Mouse (Mus musculus) limb, embryonic 13.5 days (tissue): ENCODE results near the gene Rassf3. TPM values are rescaled to one million over a fixed set of nuclear protein-coding genes. Genes with fewer than 3 reads are reported as not detected.

Experiments used
- ATAC-seq: fragments of 200-750 bp; cut with Nextera tagmentation; 2 replicates; pipeline ENCODE4 v1.8.0; 2017; ENCODE audit warnings: low read depth, moderate number of reproducible peaks, moderate TSS enrichment; ENCODE audit not compliant: low FRiP score
- H3K27ac ChIP-seq: fragments of 300-500 bp; sonication (generic); 2 replicates; pipeline ENCODE4 v1.5.1; 2015; ENCODE audit warnings: inconsistent platforms, mild to moderate bottlenecking, moderate library complexity
- H3K27me3 ChIP-seq: fragments of 300-500 bp; sonication (generic); 2 replicates; pipeline ENCODE4 v1.6.1; 2015; ENCODE audit warnings: mild to moderate bottlenecking, inconsistent platforms
- H3K36me3 ChIP-seq: fragments of 300-500 bp; sonication (generic); 2 replicates; pipeline ENCODE4 v1.6.1; 2015; ENCODE audit warnings: inconsistent platforms, mild to moderate bottlenecking, moderate library complexity
- H3K4me1 ChIP-seq: fragments of 300-500 bp; sonication (generic); 2 replicates; pipeline ENCODE4 v1.6.1; 2015; ENCODE audit warnings: inconsistent platforms
- H3K4me2 ChIP-seq: fragments of 300-500 bp; sonication (generic); replicated peaks from 2 replicates; pipeline ENCODE4 v1.6.1; 2015; ENCODE audit warnings: inconsistent platforms, mild to moderate bottlenecking, moderate library complexity
- H3K4me3 ChIP-seq: fragments of 300-500 bp; sonication (generic); 2 replicates; pipeline ENCODE4 v1.5.1; 2015; ENCODE audit warnings: moderate library complexity, mild to moderate bottlenecking, inconsistent platforms
- H3K9ac ChIP-seq: fragments of 300-500 bp; sonication (generic); 2 replicates; pipeline ENCODE4 v1.6.1; 2015; ENCODE audit warnings: mild to moderate bottlenecking, inconsistent platforms
- H3K9me3 ChIP-seq: fragments of 300-500 bp; sonication (generic); 2 replicates; pipeline ENCODE4 v1.6.1; 2016; ENCODE audit warnings: inconsistent platforms
- WGBS: fragments of 180-500 bp; shearing (Covaris S2); methylation state at CpG from one replicate; pipeline ENCODE4 v1.1.7; 2015; 5-methylcytosine and 5-hydroxymethylcytosine counted together
- polyA plus RNA-seq: library from polyadenylated mRNA; unstranded; fragments of >200 nt; fragmentation: Nextera tagmentation; extraction: Ambion mirVana; gene quantifications from 2 replicates; pipeline ENCODE4 v1.2.1, GENCODE M21; 2015

Gene Rassf3
- polyA plus RNA-seq, 1 experiment from 2014 or later: 18.1 TPM

DNA sequence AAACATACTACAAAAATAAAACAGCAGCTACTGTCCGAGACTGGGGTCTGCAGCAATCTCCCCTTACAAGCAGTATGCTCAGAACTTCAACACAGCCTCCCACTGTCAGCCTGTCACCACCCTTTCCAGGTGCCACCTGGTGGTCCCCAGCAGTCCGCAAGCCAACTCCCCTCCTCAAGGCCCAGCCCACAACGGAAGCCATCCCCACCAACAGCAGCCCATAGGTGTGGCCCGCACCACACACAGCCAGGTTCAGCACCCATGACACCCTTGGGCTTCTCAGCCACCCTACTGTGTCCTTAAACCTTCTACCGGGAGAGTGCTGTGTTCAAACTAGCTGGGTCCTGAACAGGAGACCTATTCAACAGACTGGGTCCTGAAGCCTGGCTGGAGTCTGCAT, 51.1 kb downstream of the Rassf3 start:
- no peaks in the 10 kb centered on the region for H3K36me3 ChIP-seq
- no peak overlapping the region for H3K9ac ChIP-seq
- no peaks in the 10 kb centered on the region for H3K9me3 ChIP-seq
- ATAC-seq: no peak
- peaks cover 89% of the 10 kb centered on the region for H3K4me1 ChIP-seq
- H3K27ac ChIP-seq: no peak overlapping the region
- no peaks in the 10 kb centered on the region for H3K27me3 ChIP-seq
- 78% methylated on average over 5 of the region's 5 CpGs for WGBS
- no peak overlapping the region for H3K4me2 ChIP-seq
- H3K4me3 ChIP-seq: no peak overlapping the region

DNA sequence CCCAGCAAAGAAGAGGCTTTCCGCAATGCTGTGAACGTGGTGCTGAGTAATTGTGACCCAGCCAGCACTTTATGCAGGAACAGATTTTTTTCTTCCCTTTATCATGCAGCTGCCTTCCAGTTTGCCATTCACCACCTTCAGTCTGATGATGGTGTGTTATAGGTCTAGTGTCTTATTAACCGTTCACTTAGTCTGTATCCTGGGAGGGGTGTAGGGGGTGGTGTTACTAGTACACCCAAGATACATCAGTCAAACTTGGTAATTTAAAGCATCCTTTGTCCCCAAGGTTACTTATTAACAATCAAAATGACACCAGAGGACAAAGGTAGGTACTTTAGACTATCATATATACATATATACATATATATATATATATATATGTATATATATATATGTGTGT, 51.7 kb downstream of the Rassf3 start:
- Histone ChIP-seq H3K4me2 (no peak overlapping the region), H3K4me3 (no peak overlapping the region), H3K9ac (no peak overlapping the region), H3K4me1 (peaks cover 89% of the 10 kb centered on the region), H3K27ac (no peak overlapping the region), H3K36me3 (no peaks in the 10 kb centered on the region), H3K9me3 (no peaks in the 10 kb centered on the region), H3K27me3 (no peaks in the 10 kb centered on the region)
- ATAC-seq: no peak
- 80% methylated on average over 3 of the region's 3 CpGs for WGBS

DNA sequence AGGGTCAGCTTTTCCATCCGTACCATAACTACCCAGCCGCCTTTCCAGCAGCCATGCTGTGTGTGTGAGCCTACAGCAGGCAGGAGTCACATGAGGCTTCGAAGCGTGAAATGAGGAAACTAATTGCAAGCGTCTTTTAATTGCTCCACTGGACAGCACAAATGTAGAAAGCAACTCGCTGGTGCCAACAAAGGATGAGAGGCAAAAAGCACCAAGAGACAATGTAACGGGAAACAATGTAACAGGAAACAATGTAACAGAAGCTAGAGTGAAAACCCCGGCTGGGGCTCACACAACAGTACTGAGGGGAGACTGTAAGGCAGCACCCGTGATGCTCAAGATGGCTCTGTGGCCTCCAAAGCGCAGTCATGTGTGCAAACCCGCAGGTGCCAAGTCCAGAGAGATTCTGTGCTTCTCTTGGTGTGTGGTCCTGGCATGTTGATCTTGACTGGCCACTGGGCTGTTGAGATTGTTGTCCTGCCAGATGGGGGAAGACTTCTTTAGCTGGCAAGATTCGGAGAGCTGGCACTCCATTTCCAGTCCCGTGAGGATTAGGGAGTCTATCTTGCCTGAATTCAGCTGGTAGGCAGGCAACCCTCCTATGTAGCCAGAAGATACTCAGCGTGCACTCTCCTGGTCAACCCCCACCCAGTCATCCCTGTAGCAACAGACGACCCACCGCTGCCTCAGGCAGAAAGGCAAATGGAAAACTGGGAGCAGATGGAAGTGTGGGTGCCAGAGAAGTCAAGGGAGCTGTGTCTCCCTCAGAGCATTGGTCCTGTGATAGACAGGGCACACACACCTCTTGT, 52.4 kb downstream of the Rassf3 start:
- Histone ChIP-seq H3K36me3 (no peaks in the 10 kb centered on the region), H3K4me3 (no peak overlapping the region), H3K4me1 (peaks cover 84% of the 10 kb centered on the region), H3K4me2 (no peak overlapping the region), H3K9ac (no peak overlapping the region), H3K27me3 (no peaks in the 10 kb centered on the region), H3K27ac (no peak overlapping the region), H3K9me3 (no peaks in the 10 kb centered on the region)
- WGBS: 77% methylated on average over 16 of the region's 16 CpGs
- no peak for ATAC-seq

DNA sequence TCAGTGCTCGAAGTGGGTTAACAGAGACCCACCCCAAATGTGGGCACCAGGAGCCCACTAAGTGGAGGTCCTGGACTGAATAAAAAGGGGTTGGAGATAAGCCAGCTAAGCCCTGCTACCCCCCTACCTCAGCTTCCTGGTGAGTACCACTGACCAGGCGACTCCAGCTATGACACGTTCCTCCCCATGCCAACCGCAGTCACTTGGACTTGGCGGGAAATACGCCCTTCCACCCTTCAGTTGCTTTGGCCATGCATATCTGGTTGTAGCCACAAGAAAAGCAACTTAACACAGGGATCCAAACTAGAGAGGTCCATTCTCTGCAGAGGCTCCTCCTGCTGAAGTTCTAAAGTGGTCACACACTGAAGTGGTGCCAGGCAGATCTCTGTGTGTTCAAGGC, 53.9 kb downstream of the Rassf3 start:
- no peak overlapping the region for H3K4me2 ChIP-seq
- ATAC-seq: no peak
- no peaks in the 10 kb centered on the region for H3K27me3 ChIP-seq
- no peak overlapping the region for H3K4me3 ChIP-seq
- WGBS: 95% methylated on average over 6 of the region's 6 CpGs
- H3K36me3 ChIP-seq: no peaks in the 10 kb centered on the region
- H3K4me1 ChIP-seq: peaks cover 70% of the 10 kb centered on the region
- H3K9me3 ChIP-seq: no peaks in the 10 kb centered on the region
- no peak overlapping the region for H3K27ac ChIP-seq
- no peak overlapping the region for H3K9ac ChIP-seq

DNA sequence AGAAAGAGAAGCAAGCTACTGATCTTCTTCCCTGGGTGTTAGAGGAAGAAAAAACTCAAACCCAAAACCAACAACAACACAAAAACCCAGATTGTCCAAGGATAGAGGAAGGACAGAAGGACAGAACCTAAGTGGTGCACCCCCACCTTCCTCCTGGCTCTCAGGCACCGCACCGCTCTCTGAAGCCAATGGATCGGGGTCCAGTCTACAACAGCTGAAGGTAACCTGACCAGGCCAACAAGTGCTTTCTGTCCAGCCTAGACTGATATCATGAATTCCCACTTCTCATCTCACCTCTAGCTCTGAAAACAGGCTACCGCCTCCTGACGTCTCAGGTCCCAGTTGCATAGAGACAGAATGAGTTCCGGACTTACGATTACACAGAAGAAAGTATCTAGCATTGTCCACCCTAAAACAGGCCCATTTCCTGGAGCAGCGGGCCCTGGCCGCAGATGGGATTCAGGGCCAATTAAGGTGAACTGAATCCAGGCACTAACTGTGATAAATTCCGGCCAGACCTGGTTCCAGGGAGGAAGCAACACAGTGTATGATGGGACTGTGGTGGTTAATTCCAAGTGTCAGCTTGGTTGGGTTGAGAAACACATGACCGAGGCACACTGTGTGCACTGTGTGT, 54.4 kb downstream of the Rassf3 start:
- WGBS: 82% methylated on average over 11 of the region's 11 CpGs
- Histone ChIP-seq H3K27ac (no peak overlapping the region), H3K9me3 (no peaks in the 10 kb centered on the region), H3K9ac (no peak overlapping the region), H3K4me1 (peaks cover 65% of the 10 kb centered on the region), H3K27me3 (no peaks in the 10 kb centered on the region), H3K4me2 (no peak overlapping the region), H3K36me3 (peaks cover 1% of the 10 kb centered on the region; the same call in 1 of the 2 replicates), H3K4me3 (no peak overlapping the region)
- ATAC-seq: no peak

DNA sequence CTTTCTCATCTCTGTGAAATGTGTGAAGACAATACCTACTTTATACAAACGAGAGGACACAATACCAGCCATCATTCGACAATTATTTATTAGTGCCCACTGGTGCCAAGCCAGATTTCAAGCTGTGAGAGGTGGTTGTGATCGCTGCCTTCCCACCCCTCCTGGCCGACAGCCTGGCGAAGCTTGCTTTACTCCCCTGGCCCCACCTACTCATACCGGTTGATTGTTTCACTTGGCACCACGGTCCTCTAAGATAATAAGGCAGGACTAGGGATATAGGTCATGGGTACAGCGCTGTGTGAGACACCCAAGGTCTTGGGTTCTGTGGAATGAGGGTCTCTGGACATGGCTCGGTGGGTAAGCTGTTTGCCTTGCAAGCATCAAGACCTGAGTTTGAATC, 55.1 kb downstream of the Rassf3 start:
- H3K4me2 ChIP-seq: no peak overlapping the region
- no peak overlapping the region for H3K27ac ChIP-seq
- WGBS: 79% methylated on average over 9 of the region's 9 CpGs
- peaks cover 59% of the 10 kb centered on the region for H3K4me1 ChIP-seq
- no peak for ATAC-seq
- no peak overlapping the region for H3K9ac ChIP-seq
- no peaks in the 10 kb centered on the region for H3K27me3 ChIP-seq
- peaks cover 5% of the 10 kb centered on the region for H3K36me3 ChIP-seq
- H3K4me3 ChIP-seq: no peak overlapping the region
- no peaks in the 10 kb centered on the region for H3K9me3 ChIP-seq

DNA sequence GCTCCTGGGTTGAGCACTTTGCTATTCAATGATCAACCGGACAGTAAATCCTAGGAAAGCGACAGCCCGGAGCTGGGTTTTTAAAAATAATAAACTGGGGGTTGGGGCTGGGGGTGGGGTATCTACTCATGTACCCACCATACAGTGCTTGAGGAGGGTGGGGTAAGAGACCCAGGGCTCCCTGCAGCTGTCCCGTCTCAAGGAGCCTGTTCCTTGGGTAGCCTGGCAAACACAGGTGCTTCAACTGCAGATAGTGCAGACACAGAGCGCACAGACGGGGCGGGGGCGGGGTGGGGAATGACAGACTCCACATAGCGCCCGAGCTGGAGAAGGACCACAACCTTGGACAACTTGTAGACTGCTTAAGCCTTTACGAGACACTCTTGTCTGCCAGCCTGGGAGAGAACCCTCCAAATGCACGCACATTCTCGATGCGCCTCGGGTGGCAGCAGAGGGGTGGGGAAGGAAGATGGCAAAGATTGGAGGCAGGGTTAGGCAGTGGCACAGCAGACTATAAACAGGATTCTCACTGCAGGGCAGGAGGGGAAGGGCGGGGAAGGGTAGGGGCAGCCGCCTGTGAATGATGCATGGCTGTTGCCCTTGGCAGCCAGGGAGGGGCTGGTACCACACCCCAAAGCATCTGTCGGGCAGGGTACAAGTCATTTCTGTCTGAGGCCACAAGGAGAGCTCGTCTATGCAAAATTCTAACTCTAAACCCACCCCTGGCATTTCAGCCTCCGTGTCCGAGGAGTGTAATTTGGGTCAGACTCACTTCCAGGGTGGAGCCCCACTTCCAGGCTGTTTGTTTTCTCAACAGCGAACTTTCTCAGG, 56.3 kb downstream of the Rassf3 start:
- peaks cover 47% of the 10 kb centered on the region for H3K4me1 ChIP-seq
- H3K9me3 ChIP-seq: no peaks in the 10 kb centered on the region
- H3K9ac ChIP-seq: 0 out of 2 replicates have a peak overlapping the region, but pooled peaks have one; percentile 4
- H3K4me3 ChIP-seq: no peak overlapping the region
- no peak for ATAC-seq
- 50% methylated on average over 22 of the region's 22 CpGs for WGBS
- peaks cover 16% of the 10 kb centered on the region for H3K36me3 ChIP-seq
- no peaks in the 10 kb centered on the region for H3K27me3 ChIP-seq
- no peak overlapping the region for H3K27ac ChIP-seq
- no peak overlapping the region; the same call in 1 of the 2 replicates for H3K4me2 ChIP-seq

DNA sequence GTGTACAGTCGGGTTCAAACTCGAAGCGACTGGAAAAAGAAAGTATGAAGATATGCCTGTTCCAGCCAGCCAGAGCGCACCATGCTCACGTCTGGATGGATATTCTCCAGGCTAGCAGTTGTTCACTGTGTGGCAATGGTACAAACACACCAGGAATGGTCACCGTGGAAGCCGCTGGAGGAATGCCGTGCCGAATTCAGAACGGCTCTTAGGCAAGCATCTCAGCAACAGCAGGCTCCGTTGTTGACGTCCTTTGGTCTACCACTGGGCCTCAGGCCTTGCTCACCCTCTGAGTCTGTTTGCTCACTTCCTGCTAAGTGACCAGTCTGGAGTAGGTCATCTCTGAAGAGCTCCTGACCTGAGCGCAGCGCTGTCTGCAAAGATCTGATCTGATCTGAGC, 57.3 kb downstream of the Rassf3 start:
- Histone ChIP-seq H3K27me3 (no peaks in the 10 kb centered on the region), H3K36me3 (peaks cover 27% of the 10 kb centered on the region), H3K9ac (no peak overlapping the region), H3K4me2 (no peak overlapping the region), H3K27ac (no peak overlapping the region), H3K4me1 (peaks cover 41% of the 10 kb centered on the region), H3K9me3 (no peaks in the 10 kb centered on the region), H3K4me3 (no peak overlapping the region)
- WGBS: 90% methylated on average over 14 of the region's 14 CpGs
- no peak for ATAC-seq

DNA sequence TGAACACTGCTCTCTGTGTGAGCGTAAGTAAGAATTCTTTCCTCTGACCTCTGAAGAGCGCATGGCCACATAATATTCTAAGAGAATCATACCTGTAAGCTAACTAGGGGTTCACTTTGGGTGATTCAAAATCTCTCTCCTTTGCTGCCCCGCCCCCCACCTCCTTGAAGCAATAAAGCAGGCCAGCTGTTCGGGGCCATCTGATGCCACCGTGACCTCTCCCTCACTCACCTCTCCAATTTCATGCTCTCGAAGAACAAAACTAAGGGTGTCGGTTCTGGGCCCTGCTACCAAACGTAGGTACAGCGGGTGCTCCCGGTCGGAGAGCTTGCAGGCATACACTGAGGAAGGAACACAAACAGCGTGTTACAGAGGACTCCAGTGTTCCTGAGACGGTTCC, 62.0 kb downstream of the Rassf3 start:
- H3K9ac ChIP-seq: no peak overlapping the region
- no peaks in the 10 kb centered on the region for H3K9me3 ChIP-seq
- no peaks in the 10 kb centered on the region for H3K27me3 ChIP-seq
- H3K4me2 ChIP-seq: no peak overlapping the region
- no peak overlapping the region for H3K27ac ChIP-seq
- ATAC-seq: no peak
- H3K4me3 ChIP-seq: no peak overlapping the region
- H3K4me1 ChIP-seq: peaks cover 4% of the 10 kb centered on the region; the same call in 1 of the 2 replicates
- H3K36me3 ChIP-seq: peaks cover 52% of the 10 kb centered on the region
- 70% methylated on average over 13 of the region's 13 CpGs for WGBS

DNA sequence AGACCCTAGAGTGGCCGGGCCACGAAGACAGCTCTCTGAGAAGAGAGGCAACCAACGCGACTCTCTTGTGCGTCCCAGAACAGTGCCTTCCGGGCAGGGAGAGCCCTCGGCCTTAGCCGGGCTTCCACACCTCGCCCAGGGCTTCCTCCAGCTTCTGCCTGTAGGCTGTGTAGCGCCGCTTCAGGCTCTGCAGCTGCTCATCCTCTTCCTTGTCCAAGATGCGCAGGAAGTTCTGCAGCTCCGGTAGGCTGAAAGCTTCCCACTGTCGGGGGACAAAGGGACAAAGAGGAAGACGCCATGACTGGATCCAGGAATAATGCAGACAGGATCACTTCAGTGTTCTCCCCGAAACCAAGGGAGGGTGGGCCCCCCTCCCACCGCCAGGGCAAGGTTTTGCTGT, 63.3 kb downstream of the Rassf3 start:
- Histone ChIP-seq H3K27ac (no peak overlapping the region), H3K4me3 (no peak overlapping the region), H3K9ac (0 out of 2 replicates have a peak overlapping the region, but pooled peaks have one; percentile 13), H3K4me2 (no peak overlapping the region), H3K36me3 (peaks cover 52% of the 10 kb centered on the region), H3K27me3 (no peaks in the 10 kb centered on the region), H3K9me3 (no peaks in the 10 kb centered on the region), H3K4me1 (peaks cover 4% of the 10 kb centered on the region; the same call in 1 of the 2 replicates)
- no peak for ATAC-seq
- WGBS: 87% methylated on average over 17 of the region's 17 CpGs

DNA sequence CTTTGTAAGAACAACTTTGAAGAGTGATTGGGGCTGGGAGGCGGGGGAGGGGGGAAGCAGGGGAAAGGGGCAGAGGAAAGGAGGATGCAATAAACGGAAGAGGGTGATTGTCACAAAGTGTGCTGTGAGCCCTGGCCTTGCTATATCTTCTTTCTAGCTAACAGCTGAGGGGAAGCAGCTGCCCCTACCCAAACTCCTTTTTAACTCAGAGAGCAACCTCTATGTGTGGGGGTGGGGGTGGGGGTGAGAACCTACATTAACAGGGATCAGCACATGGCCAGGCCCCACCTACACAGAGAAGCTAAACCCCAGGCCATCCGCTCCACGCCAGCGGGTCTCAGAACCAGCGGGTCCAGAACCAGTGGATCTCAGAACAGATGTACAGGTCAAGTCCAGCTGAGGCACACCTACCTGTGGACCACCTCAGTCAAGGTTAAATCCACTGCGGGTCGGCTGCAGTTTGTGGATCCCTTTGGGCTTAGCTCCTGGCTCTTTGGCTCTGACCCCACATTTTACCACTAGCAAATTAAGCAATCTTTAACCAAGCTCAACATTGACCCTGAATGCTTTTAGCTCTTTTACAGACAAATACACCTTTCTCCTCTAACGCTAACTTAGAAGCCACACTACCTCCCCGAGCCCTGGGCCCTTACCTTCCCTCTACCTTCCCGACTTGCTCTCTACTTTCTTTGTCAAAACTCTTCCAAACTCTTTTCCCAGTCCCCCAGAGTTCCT, 64.3 kb downstream of the Rassf3 start:
- Histone ChIP-seq H3K9ac (no peak overlapping the region), H3K4me1 (peaks cover 4% of the 10 kb centered on the region; the same call in 1 of the 2 replicates), H3K36me3 (peaks cover 52% of the 10 kb centered on the region), H3K27me3 (no peaks in the 10 kb centered on the region), H3K4me2 (no peak overlapping the region), H3K27ac (no peak overlapping the region), H3K9me3 (no peaks in the 10 kb centered on the region), H3K4me3 (no peak overlapping the region)
- ATAC-seq: peak; percentile 70
- 76% methylated on average over 11 of the region's 11 CpGs for WGBS
